Mouse (Mus musculus): ENCODE data around the gene Nrxn1.

- TF ChIP-seq CTCF (conservative IDR thresholded peaks at IDR 0.05; ENCODE audit: insufficient read depth, insufficient read length, low read depth, low read length) (no peak), POLR2A (IDR thresholded peaks at IDR 0.05; ENCODE audit: low read depth, low read length) (no peak)
These were observed 638.5 kb downstream of the Nrxn1 start for GRCm38 (mm10) chr17:90454356-90454737.

Data from kidney, adult 2 months (tissue).